Mouse (Mus musculus): ENCODE data around the gene Vmn1r60. TPM values are rescaled to one million over a fixed set of nuclear protein-coding genes. Genes with fewer than 3 reads are reported as not detected.
"Not testable (repeated sequence)": the region's sequence is repeated elsewhere in the genome, so short reads cannot be mapped to it uniquely, and the experiment has no call there.

The Vmn1r60 gene
- total RNA-seq (2015; ENCODE audit: low replicate concordance) = not detected in 2 replicates
- not detected in 2 replicates for total RNA-seq (2017; ENCODE audit: low replicate concordance)

DNA sequence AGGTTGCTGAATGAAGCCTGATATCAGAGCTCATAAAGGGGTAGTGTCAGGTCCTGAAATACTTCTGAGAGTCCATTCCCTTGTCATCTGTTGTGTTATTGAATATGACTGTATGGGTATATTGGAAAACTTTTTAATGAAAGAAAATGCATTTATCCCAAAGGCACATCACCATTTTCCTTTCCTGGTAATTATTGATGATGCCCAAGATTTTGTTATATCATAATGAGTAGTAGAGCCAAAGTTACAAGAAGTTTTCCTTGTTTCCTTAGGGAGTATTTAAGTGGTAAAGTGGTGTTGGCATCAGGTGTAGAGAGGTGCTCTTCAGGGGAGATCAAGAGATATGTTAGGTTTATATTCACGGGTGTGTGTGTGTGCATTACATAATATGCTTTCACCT is at the start of gene Vmn1r60:
Gene Vmn1r60 (minus strand): TSS at position 101 of the 400 bp plus-strand sequence.
- not testable (repeated sequence) for ATAC-seq (replicated peaks; ENCODE audit: low FRiP score, poor library complexity, severe bottlenecking)

DNA sequence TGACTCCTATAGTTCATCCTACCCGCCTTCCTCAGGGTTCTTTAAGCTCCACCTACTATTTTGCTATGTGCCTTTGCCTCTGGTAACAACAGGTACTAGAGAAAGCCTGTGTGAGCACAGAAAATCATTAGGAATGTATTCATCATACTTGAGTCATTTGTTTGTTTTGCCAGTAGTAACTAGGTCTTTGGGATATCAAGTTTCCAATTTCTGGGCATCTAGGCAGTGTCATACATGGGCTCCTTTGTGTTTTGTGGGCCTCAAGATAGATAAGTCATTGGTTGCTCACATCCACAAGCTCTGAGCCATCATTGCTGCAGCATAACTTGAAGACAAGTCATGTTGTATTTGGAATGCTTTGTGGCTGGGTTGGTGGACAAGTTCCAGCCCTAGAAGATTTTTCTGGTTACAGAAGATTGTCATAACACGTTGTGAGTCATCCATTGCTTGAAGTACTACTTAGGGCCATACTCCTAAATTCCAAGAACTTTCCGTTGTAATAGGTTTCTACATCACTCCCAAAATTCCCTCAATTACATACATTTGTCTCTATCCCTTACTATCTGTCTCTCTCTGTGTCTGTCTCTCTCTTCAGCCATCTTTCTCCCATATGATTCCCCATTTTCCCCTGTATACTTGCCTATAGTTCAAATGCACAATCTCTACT is 6.2 kb downstream of the Vmn1r60 start:
- ATAC-seq (replicated peaks; ENCODE audit: low FRiP score, poor library complexity, severe bottlenecking) = not testable (repeated sequence)

DNA sequence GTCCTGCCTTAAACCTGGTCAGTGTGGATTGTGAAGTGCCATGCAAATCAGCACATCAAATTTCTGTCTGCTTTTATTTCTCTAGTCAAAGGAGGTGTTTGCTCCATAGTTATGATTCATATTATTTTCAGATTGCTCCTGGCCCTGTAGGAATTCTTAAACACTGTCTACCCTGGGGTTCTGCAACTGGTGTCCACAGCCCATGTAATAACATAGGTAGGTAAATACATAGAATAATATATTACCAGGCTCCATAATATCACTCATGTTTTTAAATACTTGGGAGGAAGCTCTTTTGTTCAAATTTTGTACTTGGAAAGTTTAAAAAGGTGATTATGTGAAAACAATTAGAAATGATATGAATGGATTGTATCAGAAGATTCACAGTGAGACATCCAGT is 53.3 kb downstream of the Vmn1r60 start, which contains the start of gene Vmn2r28:
Gene Vmn2r28 (minus strand): TSS at position 101 of the 400 bp plus-strand sequence.
- not testable (repeated sequence) for ATAC-seq (replicated peaks; ENCODE audit: low FRiP score, poor library complexity, severe bottlenecking)

Other genes with a start within 250 kb of the Vmn1r60 start
- not detected in 2 replicates for gene Gm5065, start 196.8 kb downstream of the Vmn1r60 start, total RNA-seq (2015; ENCODE audit: low replicate concordance)
- gene Gm5065, start 196.8 kb downstream of the Vmn1r60 start, total RNA-seq (2017; ENCODE audit: low replicate concordance) = not detected in 2 replicates
- gene Nlrp2, start 196.3 kb downstream of the Vmn1r60 start, total RNA-seq (2015; ENCODE audit: low replicate concordance) = not detected in 2 replicates
- gene Nlrp2, start 196.3 kb downstream of the Vmn1r60 start, total RNA-seq (2017; ENCODE audit: low replicate concordance) = not detected in 2 replicates
- gene Vmn1r58, start 133.9 kb downstream of the Vmn1r60 start, total RNA-seq (2015; ENCODE audit: low replicate concordance) = not detected in 2 replicates
- gene Vmn1r58, start 133.9 kb downstream of the Vmn1r60 start, total RNA-seq (2017; ENCODE audit: low replicate concordance) = not detected in 2 replicates
- not detected in 2 replicates for gene Vmn1r59, start 90.5 kb downstream of the Vmn1r60 start, total RNA-seq (2015; ENCODE audit: low replicate concordance)
- gene Vmn1r59, start 90.5 kb downstream of the Vmn1r60 start, total RNA-seq (2017; ENCODE audit: low replicate concordance) = not detected in 2 replicates
- gene Vmn2r28, start 53.4 kb downstream of the Vmn1r60 start, total RNA-seq (2015; ENCODE audit: low replicate concordance) = not detected in 2 replicates
- gene Vmn2r28, start 53.4 kb downstream of the Vmn1r60 start, total RNA-seq (2017; ENCODE audit: low replicate concordance) = not detected in 2 replicates
- not detected in 2 replicates for gene Vmn1r61, start 66.0 kb upstream of the Vmn1r60 start, total RNA-seq (2015; ENCODE audit: low replicate concordance)
- not detected in 2 replicates for gene Vmn1r61, start 66.0 kb upstream of the Vmn1r60 start, total RNA-seq (2017; ENCODE audit: low replicate concordance)
- not detected in 2 replicates for gene Vmn1r62, start 126.3 kb upstream of the Vmn1r60 start, total RNA-seq (2015; ENCODE audit: low replicate concordance)
- gene Vmn1r62, start 126.3 kb upstream of the Vmn1r60 start, total RNA-seq (2017; ENCODE audit: low replicate concordance) = not detected in 2 replicates

Data from erythroid progenitor cell, adult 5-6 weeks (primary cell).